20 mouse cellular contexts compared by ENCODE assay signal in the genomic region with DNA sequence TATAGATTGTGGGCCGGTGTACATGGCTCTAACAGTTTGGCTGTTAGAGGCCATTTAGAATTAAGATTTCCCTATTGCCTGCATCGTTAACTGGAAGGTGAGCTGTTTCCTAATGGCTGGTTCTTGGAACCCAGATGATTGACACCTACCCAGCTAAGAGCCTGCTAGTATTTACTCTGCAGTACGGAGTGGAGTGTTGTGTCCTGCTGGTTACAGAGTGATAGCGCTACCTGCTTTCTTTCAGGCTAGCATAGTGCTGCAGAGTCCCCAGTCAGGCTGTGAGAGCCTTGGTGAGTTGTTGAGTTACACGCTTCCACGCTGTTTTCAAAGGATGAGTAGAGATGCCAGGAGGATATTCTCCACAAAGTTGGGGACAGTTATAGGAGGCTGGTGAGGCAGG. TPM values are rescaled to one million over a fixed set of nuclear protein-coding genes. Genes with fewer than 3 reads are reported as not detected.
DNase-seq lines count a peak whose midpoint lies in the region; ATAC-seq and TF ChIP-seq lines count a peak whose summit lies in the region.
"Had no signal": no experiment of that assay in that cellular context is flagged by ENCODE, and none has a peak within 500 bp of the region (broad histone marks: within the 10 kb centered on the region; RNA-seq: fewer than 3 reads in every experiment).

No protein-coding gene starts in this region.

- 50% methylated on average over 6 of the region's 6 CpGs for WGBS in liver, adult 2 months
- 67% methylated on average over 6 of the region's 6 CpGs for WGBS in lung, embryonic 16.5 days
- WGBS in stomach, postnatal 0 days, result 78% methylated on average over 6 of the region's 6 CpGs

- peaks cover 6% of the 10 kb centered on the region for H3K4me1 ChIP-seq in liver, adult 2 months (ENCODE audit: control insufficient read depth, insufficient read depth, low read length)
- no peaks in the 10 kb centered on the region for H3K4me1 ChIP-seq in lung, embryonic 16.5 days (replicated peaks; ENCODE audit: control insufficient read depth, insufficient read depth, low read length)
- H3K4me1 ChIP-seq in stomach, postnatal 0 days (replicated peaks; ENCODE audit: control insufficient read depth, insufficient read depth), result no peaks in the 10 kb centered on the region
- H3K4me1 ChIP-seq: forebrain, embryonic 13.5 days; forebrain, embryonic 15.5 days had no signal

- TF ChIP-seq EP300 in stomach, postnatal 0 days (optimal IDR thresholded peaks at IDR 0.05), result no peak

- ATAC-seq in lung, embryonic 16.5 days (ENCODE audit: low read depth), result peak; percentile 51; the same call in 1 of the 2 replicates
- ATAC-seq in stomach, postnatal 0 days (ENCODE audit: low FRiP score, low TSS enrichment), result peak; percentile 53; the same call in 1 of the 2 replicates
- ATAC-seq: forebrain, embryonic 13.5 days; forebrain, embryonic 15.5 days had no signal

- DNase-seq in liver, adult 2 months (ENCODE audit: extremely low read depth, low read depth, low spot score), result peak; percentile 41
- DNase-seq in liver, result no peak
- DNase-seq in lung, postnatal 25 days (ENCODE audit: low spot score), result no peak
- no peak for DNase-seq in stomach, postnatal 0 days (ENCODE audit: low spot score)
- peak; percentile 8 for DNase-seq in yolk sac, embryonic 10.5 days (ENCODE audit: low spot score)
- DNase-seq in heart, postnatal 14 days, result no peak
- DNase-seq: adrenal gland, adult 2 months; adrenal gland, postnatal 10 days; adrenal gland, postnatal 25 days; cerebellum, adult 11 months; cerebellum, adult 18-20 months; cerebellum, adult 8-10 months; cerebellum, adult 9-11 months; cerebellum, postnatal 14 days; cerebellum, postnatal 36 days had no signal

- H3K4me3 ChIP-seq in liver, adult 2 months (ENCODE audit: insufficient read depth, low read depth, low read length), result no peak overlapping the region
- no peak overlapping the region for H3K4me3 ChIP-seq in lung, embryonic 16.5 days (ENCODE audit: low read length)
- H3K4me3 ChIP-seq in stomach, postnatal 0 days (ENCODE audit: low read depth, low read length), result no peak overlapping the region
- H3K4me3 ChIP-seq: embryonic facial prominence, embryonic 10.5 days; embryonic facial prominence, embryonic 12.5 days; forebrain, embryonic 13.5 days; forebrain, embryonic 15.5 days had no signal

- H3K9me3 ChIP-seq in lung, embryonic 16.5 days (ENCODE audit: control insufficient read depth, low read length), result no peaks in the 10 kb centered on the region
- H3K9me3 ChIP-seq in stomach, postnatal 0 days (ENCODE audit: control insufficient read depth, low read length), result no peaks in the 10 kb centered on the region
- H3K9me3 ChIP-seq: embryonic facial prominence, embryonic 10.5 days; embryonic facial prominence, embryonic 12.5 days; forebrain, embryonic 13.5 days; forebrain, embryonic 15.5 days had no signal

- H3K36me3 ChIP-seq in liver, adult 2 months (ENCODE audit: control insufficient read depth, insufficient read depth, low read length), result no peaks in the 10 kb centered on the region
- H3K36me3 ChIP-seq in lung, embryonic 16.5 days (ENCODE audit: control insufficient read depth, insufficient read depth, low read length), result peaks cover 21% of the 10 kb centered on the region
- H3K36me3 ChIP-seq in stomach, postnatal 0 days (ENCODE audit: control insufficient read depth, insufficient read depth, low read length), result peaks cover 11% of the 10 kb centered on the region

- 0 out of 2 replicates have a peak overlapping the region, but pooled peaks have one; percentile 33 for H3K27ac ChIP-seq in liver, adult 2 months (replicated peaks; ENCODE audit: insufficient read depth, low read depth, low read length)
- no peak overlapping the region for H3K27ac ChIP-seq in lung, embryonic 16.5 days (ENCODE audit: low read length)
- no peak overlapping the region for H3K27ac ChIP-seq in stomach, postnatal 0 days (replicated peaks)
- H3K27ac ChIP-seq: embryonic facial prominence, embryonic 10.5 days; embryonic facial prominence, embryonic 12.5 days; forebrain, embryonic 13.5 days; forebrain, embryonic 15.5 days had no signal

- no peaks in the 10 kb centered on the region for H3K79me2 ChIP-seq in liver, adult 2 months (ENCODE audit: control insufficient read depth, insufficient read depth, low read length)

- intact Hi-C loops in heart, postnatal 14 days (cut with DNase I), result no loop called here

- no peak for TF ChIP-seq POLR2A in liver, adult 2 months (IDR thresholded peaks at IDR 0.05; ENCODE audit: extremely low read depth, insufficient read depth, low read length)

- no peak overlapping the region for H3K4me2 ChIP-seq in lung, embryonic 16.5 days (ENCODE audit: low read depth, low read length)
- H3K4me2 ChIP-seq in stomach, postnatal 0 days (replicated peaks; ENCODE audit: low read depth), result no peak overlapping the region
- H3K4me2 ChIP-seq: embryonic facial prominence, embryonic 12.5 days; forebrain, embryonic 13.5 days; forebrain, embryonic 15.5 days had no signal

- no peaks in the 10 kb centered on the region for H3K27me3 ChIP-seq in liver, adult 2 months (ENCODE audit: control insufficient read depth, insufficient read depth, low read length)
- H3K27me3 ChIP-seq in lung, embryonic 16.5 days (ENCODE audit: control insufficient read depth, insufficient read depth, low read depth, low read length), result no peaks in the 10 kb centered on the region
- no peaks in the 10 kb centered on the region for H3K27me3 ChIP-seq in stomach, postnatal 0 days (ENCODE audit: control insufficient read depth, insufficient read depth, low read length)
- H3K27me3 ChIP-seq: embryonic facial prominence, embryonic 12.5 days; forebrain, embryonic 13.5 days; forebrain, embryonic 15.5 days had no signal

- no peak overlapping the region; the same call in 1 of the 2 replicates for H3K9ac ChIP-seq in liver, adult 2 months (ENCODE audit: low read depth, low read length)
- H3K9ac ChIP-seq in lung, embryonic 16.5 days (ENCODE audit: low read length), result no peak overlapping the region
- no peak overlapping the region for H3K9ac ChIP-seq in stomach, postnatal 0 days (ENCODE audit: low read length)
- H3K9ac ChIP-seq: embryonic facial prominence, embryonic 12.5 days; forebrain, embryonic 13.5 days; forebrain, embryonic 15.5 days had no signal

- 0 out of 2 replicates have a peak, but pooled peaks have one; percentile 14 for TF ChIP-seq CTCF in liver, adult 2 months (IDR thresholded peaks at IDR 0.05; ENCODE audit: low read depth, low read length)
- no peak for TF ChIP-seq CTCF in stomach, postnatal 0 days (IDR thresholded peaks at IDR 0.05; ENCODE audit: low read depth)

RNA-seq across cellular contexts. Expression of a gene that starts 46.0 kb away (rescaled TPM):
- 5.6 and 7.3 TPM in 2 replicates for total RNA-seq in liver, adult 2 months (2014; rRNA removed)
- 6.5 and 7.5 TPM in 2 replicates for polyA plus RNA-seq in liver, adult 2 months (2012; rRNA removed)
- polyA plus RNA-seq in lung, embryonic 16.5 days (2015; fragmentation: Nextera tagmentation; extraction: Ambion mirVana), result 93.5 and 97.3 TPM in 2 replicates
- 54.3 and 56.6 TPM in 2 replicates for polyA plus RNA-seq in stomach, postnatal 0 days (2015; fragmentation: Nextera tagmentation; extraction: Ambion mirVana)
- 10 to 100 TPM; 15.4 to 17.5 TPM for total RNA-seq in heart, postnatal 14 days (2021)

Comparison
In these comparisons a context has a peak if more than half of its experiments do, and no peak if none do; other contexts are left out.
1. DNase-seq: peak in liver, adult 2 months (single experiment) and yolk sac, embryonic 10.5 days (single experiment); none in liver (single experiment), lung, postnatal 25 days (single experiment), stomach, postnatal 0 days (single experiment) and heart, postnatal 14 days (0 of 2).